Mouse (Mus musculus) heart, postnatal 0 days (tissue): ENCODE measurements at regions not wholly inside any gene's neighbourhood (a gene's known extent, or its start where the extent isn't known, plus 50 kb on each side); places are given as distances from the start of the nearest gene placed in this dataset.

Source experiments
- ATAC-seq: fragments of 200-750 bp; cut with Nextera tagmentation; 2 replicates; pipeline ENCODE4 v1.8.0; 2017; ENCODE audit warnings: low read depth, moderate number of reproducible peaks, moderate library complexity; ENCODE audit not compliant: insufficient read depth
- DNase-seq: peaks from one replicate; pipeline ENCODE4 v3.0.0-alpha.2; 2016; ENCODE audit warnings: low spot score
- H3K27ac ChIP-seq: fragments of 300-500 bp; sonication (generic); 2 replicates; pipeline ENCODE4 v1.5.1; 2014; ENCODE audit warnings: low read depth, mild to moderate bottlenecking
- H3K27me3 ChIP-seq: fragments of 300-500 bp; sonication (generic); 2 replicates; pipeline ENCODE4 v1.6.1; 2014; ENCODE audit warnings: low read length, mixed read lengths; ENCODE audit not compliant: control insufficient read depth, insufficient read depth
- H3K36me3 ChIP-seq: fragments of 300-500 bp; sonication (generic); replicated peaks from 2 replicates; pipeline ENCODE4 v1.6.1; 2014; ENCODE audit warnings: low read length, mixed read lengths; ENCODE audit not compliant: control insufficient read depth, insufficient read depth
- H3K4me1 ChIP-seq: fragments of 300-500 bp; sonication (generic); 2 replicates; pipeline ENCODE4 v1.6.1; 2014; ENCODE audit warnings: antibody characterized with exemption; ENCODE audit not compliant: control insufficient read depth, insufficient read depth
- H3K4me2 ChIP-seq: fragments of 300-500 bp; sonication (generic); 2 replicates; pipeline ENCODE4 v1.6.1; 2014; ENCODE audit warnings: low read depth, mild to moderate bottlenecking, low read length, moderate library complexity
- H3K4me3 ChIP-seq: fragments of 300-500 bp; sonication (generic); 2 replicates; pipeline ENCODE4 v1.5.1; 2014; ENCODE audit warnings: low read depth, low read length
- H3K9ac ChIP-seq: fragments of 300-500 bp; sonication (generic); replicated peaks from 2 replicates; pipeline ENCODE4 v1.6.1; 2014; ENCODE audit warnings: low read depth, low read length, mixed read lengths
- H3K9me3 ChIP-seq: fragments of 300-500 bp; sonication (generic); replicated peaks from 2 replicates; pipeline ENCODE4 v1.6.1; 2016; ENCODE audit warnings: low read length; ENCODE audit not compliant: control insufficient read depth
- CTCF ChIP-seq: IDR thresholded peaks from 2 replicates; pipeline ENCODE4 v1.5.1; 2016; ENCODE audit warnings: antibody characterized with exemption, control low read depth, low read depth
- EP300 ChIP-seq: IDR thresholded peaks from 2 replicates; pipeline ENCODE4 v1.6.1; 2016; ENCODE audit warnings: antibody characterized with exemption, low read depth
- WGBS: fragments of 180-500 bp; shearing (Covaris S2); extraction: QIAGEN DNeasy Blood & Tissue Kit; methylation state at CpG from one replicate; pipeline ENCODE4 v1.1.7; 2014; 5-methylcytosine and 5-hydroxymethylcytosine counted together

GRCm38 (mm10) chr4:142664781-142665180, 425.6 kb upstream of the Kazn start:
- ATAC-seq (no peak), DNase-seq (no peak)
- H3K4me2 ChIP-seq, result no peak overlapping the region
- no peaks in the 10 kb centered on the region for H3K9me3 ChIP-seq
- H3K27me3 ChIP-seq, result no peaks in the 10 kb centered on the region
- WGBS, result 49% methylated on average over 4 of the region's 4 CpGs
- no peak overlapping the region for H3K4me3 ChIP-seq
- no peaks in the 10 kb centered on the region for H3K36me3 ChIP-seq
- no peak overlapping the region for H3K27ac ChIP-seq
- TF ChIP-seq CTCF, result no peak
- TF ChIP-seq EP300, result no peak
- H3K4me1 ChIP-seq, result no peaks in the 10 kb centered on the region
- no peak overlapping the region for H3K9ac ChIP-seq

GRCm38 (mm10) chr4:142658156-142658555, 419.0 kb upstream of the Kazn start:
- no peaks in the 10 kb centered on the region for H3K27me3 ChIP-seq
- no peak overlapping the region for H3K9ac ChIP-seq
- DNase-seq (no peak), ATAC-seq (no peak)
- H3K27ac ChIP-seq, result no peak overlapping the region
- H3K4me1 ChIP-seq, result no peaks in the 10 kb centered on the region
- no peak overlapping the region for H3K4me2 ChIP-seq
- TF ChIP-seq EP300 (no peak), CTCF (no peak)
- WGBS, result 63% methylated on average over 6 of the region's 6 CpGs
- no peak overlapping the region for H3K4me3 ChIP-seq
- H3K9me3 ChIP-seq, result no peaks in the 10 kb centered on the region
- no peaks in the 10 kb centered on the region for H3K36me3 ChIP-seq

GRCm38 (mm10) chr4:142641069-142641468, 401.9 kb upstream of the Kazn start:
- no peaks in the 10 kb centered on the region for H3K27me3 ChIP-seq
- no peak for ATAC-seq
- no peak for DNase-seq
- H3K4me3 ChIP-seq, result no peak overlapping the region
- WGBS, result 79% methylated on average over 10 of the region's 10 CpGs
- TF ChIP-seq EP300 (no peak), CTCF (no peak)
- H3K36me3 ChIP-seq, result no peaks in the 10 kb centered on the region
- no peaks in the 10 kb centered on the region for H3K9me3 ChIP-seq
- H3K27ac ChIP-seq, result no peak overlapping the region
- no peak overlapping the region for H3K9ac ChIP-seq
- H3K4me1 ChIP-seq, result no peaks in the 10 kb centered on the region
- H3K4me2 ChIP-seq, result no peak overlapping the region

- no peaks in the 10 kb centered on the region for H3K27me3 ChIP-seq
- no peak for TF ChIP-seq EP300
- TF ChIP-seq CTCF, result no peak
- H3K27ac ChIP-seq, result no peak overlapping the region
- H3K36me3 ChIP-seq, result no peaks in the 10 kb centered on the region
- no peaks in the 10 kb centered on the region for H3K4me1 ChIP-seq
- 73% methylated on average over 9 of the region's 9 CpGs for WGBS
- H3K9ac ChIP-seq, result no peak overlapping the region
- H3K9me3 ChIP-seq, result no peaks in the 10 kb centered on the region
- DNase-seq (no peak), ATAC-seq (no peak)
- H3K4me2 ChIP-seq, result no peak overlapping the region
- no peak overlapping the region for H3K4me3 ChIP-seq
These were observed 400.1 kb upstream of the Kazn start for GRCm38 (mm10) chr4:142639340-142639733.

GRCm38 (mm10) chr4:142638733-142639339, 399.6 kb upstream of the Kazn start:
- no peak overlapping the region for H3K4me2 ChIP-seq
- no peak overlapping the region for H3K27ac ChIP-seq
- H3K9ac ChIP-seq, result no peak overlapping the region
- WGBS, result 52% methylated on average over 13 of the region's 13 CpGs
- no peak for TF ChIP-seq CTCF
- TF ChIP-seq EP300, result no peak
- no peak for DNase-seq
- H3K4me1 ChIP-seq, result no peaks in the 10 kb centered on the region
- no peaks in the 10 kb centered on the region for H3K36me3 ChIP-seq
- no peak for ATAC-seq
- no peaks in the 10 kb centered on the region for H3K9me3 ChIP-seq
- H3K4me3 ChIP-seq, result no peak overlapping the region
- H3K27me3 ChIP-seq, result no peaks in the 10 kb centered on the region

- Histone ChIP-seq H3K4me1 (no peaks in the 10 kb centered on the region), H3K27ac (no peak overlapping the region), H3K27me3 (no peaks in the 10 kb centered on the region), H3K4me2 (no peak overlapping the region), H3K9ac (no peak overlapping the region), H3K9me3 (no peaks in the 10 kb centered on the region), H3K36me3 (no peaks in the 10 kb centered on the region), H3K4me3 (no peak overlapping the region)
- ATAC-seq, result no peak
- DNase-seq, result no peak
- 88% methylated on average over 4 of the region's 4 CpGs for WGBS
- no peak for TF ChIP-seq EP300
- no peak for TF ChIP-seq CTCF
These were observed 398.9 kb upstream of the Kazn start for GRCm38 (mm10) chr4:142638057-142638456.
